Mouse (Mus musculus): ENCODE results near the gene Ttc13.

DNA sequence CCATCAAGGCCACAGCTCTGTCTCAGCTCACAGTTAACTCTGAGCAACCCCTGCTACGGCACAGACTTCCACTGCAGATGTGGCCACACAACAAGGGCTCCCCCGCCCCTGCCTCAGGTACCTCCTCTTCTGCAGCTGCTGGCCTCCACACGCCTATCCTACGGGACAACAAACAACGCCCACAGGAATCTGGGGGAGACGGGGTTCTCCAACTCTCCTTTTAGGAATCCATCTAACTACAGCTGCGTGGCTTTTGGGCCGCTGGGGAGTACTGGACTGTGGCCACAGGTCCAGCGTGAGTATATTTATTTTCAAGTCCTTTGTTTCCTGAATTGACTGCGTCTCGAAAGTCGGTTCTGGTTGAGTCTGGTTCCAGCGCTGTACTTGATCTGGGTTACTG is 43.5 kb downstream of the Ttc13 start:
- TF ChIP-seq GATA1 (IDR thresholded peaks at IDR 0.05; ENCODE audit: borderline replicate concordance, low read length) (no peak), FLI1 (IDR thresholded peaks at IDR 0.05; ENCODE audit: low read length) (no peak)

All from megakaryocyte, embryonic 14.5 days (primary cell).